Mouse (Mus musculus): Measurements from ENCODE around the gene Rsf1.

Gene Rsf1

DNA sequence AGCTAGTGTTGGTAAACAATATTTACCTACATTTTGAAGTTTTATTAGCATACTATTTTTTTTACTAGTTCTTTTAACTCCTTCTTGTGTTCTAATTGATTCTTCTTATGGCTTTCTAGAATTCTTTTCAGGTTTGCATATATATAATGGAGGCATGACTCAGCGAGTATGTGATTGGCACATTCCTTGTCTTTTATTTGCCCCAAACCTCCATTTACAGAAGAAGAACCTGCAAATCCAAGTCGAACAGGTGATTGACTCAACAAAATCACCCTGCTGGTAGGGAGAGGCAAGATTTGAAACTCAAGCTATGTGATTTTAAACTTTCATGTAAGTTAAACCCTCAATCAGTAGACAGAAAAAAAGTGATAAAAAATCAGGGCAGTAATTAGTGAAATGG lies 51.6 kb downstream of the Rsf1 start:
- DNase-seq (ENCODE audit: low spot score) = no peak

DNA sequence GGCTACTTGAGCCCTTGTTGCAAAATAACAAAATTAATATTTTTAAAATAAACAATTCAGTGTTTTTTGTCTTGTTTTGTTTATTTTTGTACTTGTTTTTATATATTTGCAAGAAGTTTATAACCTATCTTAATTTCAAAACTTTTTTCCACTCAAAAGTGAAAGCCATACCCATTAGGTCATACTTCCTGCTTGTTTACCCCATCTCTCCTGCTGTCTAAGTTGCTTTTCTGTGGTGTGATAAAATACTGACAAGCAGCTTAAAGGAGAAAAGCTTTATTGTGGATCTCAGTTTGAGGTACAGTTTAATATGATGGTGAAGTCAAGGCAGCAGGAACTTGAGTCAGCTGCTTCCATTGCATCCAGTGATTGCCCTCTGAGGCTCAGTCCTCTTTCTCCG lies 53.2 kb downstream of the Rsf1 start:
- no peak for DNase-seq (ENCODE audit: low spot score)

DNA sequence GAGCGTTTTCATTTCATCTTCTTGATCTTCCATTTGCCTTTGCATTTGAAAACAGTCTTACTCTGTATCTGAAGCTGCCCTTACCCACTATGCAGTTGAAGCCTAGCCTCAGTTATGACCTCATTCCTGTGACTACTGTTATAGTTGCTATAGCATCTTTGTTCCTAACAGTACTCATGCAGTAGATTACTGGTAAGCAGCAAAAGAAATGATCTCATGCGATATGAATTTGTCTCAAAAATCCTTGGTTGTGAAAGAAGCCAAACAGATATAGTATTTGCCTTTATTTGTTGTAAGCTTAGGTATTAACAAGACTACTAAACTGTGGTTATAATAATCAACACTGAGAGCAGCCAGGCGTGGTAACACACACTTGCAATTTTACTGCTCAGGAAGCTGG lies 65.4 kb downstream of the Rsf1 start:
- no peak for DNase-seq (ENCODE audit: low spot score)

DNA sequence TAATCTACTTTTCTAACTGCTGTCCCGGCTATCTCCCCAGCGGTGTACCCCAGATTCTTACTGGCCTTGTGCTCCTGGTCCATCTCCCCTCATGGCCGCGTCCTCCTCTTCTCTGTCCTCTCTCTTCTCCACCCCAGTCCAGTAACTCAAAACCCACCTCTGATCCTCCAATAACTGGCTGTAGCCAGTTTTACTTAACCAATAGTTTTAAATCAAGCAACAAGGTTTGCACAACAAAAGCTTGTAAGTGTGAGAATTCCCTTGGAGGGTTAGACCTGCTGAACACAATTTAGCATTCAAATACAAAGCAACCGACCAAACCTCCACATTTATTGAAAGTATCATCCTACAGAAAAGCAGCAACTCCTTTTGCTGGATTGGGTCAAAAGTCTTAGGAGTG lies 68.0 kb downstream of the Rsf1 start:
- DNase-seq (ENCODE audit: low spot score) = no peak

DNA sequence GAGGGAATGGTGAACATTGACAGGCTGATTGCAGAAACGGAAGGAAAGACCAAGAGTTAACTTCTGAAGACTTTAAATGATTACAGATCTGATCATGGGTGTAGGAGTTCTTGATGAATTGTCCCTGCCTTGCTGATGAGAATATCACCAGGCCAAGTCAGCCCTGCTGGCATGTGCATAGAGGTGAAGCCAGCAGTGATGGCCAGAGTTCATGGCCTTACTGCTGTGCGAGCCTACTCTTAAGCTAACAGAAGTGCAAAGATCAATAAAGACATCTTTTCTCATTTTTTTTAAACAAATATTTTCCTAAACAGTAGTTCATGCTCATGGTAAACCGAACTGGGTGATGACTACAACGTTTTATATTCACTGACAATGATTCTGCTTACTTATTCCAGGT lies 71.0 kb downstream of the Rsf1 start:
- no peak for DNase-seq (ENCODE audit: low spot score)

DNA sequence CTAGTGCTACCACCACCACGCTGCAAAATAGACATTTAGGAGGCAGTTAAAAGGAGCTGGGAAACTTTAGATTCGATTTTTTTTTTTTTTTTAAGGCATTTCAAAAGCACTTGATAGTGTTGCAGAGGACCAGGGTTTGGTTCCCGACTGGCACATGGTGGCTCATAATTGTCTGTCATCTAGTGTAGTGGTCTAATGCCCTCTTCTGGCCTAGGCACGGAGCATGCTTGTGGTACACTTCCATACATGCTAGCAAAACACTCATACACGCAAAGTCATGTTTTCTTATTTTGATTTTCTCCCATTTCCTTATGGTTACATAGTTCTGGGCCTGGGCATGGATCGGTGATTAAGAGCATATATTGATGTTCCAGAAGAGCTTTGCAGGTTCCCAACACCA lies 76.5 kb downstream of the Rsf1 start:
- DNase-seq (ENCODE audit: low spot score) = no peak

DNA sequence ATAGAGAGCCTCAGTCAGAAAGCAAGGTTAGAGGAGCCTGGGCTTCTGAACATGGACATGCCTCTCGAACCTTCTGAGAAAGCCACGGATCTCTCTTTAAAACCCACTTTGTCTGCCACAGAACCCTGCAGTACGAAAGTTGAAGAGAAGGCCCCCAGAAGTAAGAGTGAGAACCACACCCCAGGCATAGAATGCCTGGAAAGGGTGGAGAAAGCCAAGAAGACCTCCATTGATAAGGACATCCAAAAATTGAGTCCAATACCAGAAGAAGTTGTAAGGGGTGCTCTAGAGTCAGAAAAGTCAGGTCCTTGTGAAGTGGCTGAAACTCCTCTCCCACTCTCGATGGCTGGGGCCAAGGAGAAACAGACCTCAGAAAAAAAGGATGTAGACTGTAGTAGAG lies 81.9 kb downstream of the Rsf1 start:
- no peak for DNase-seq (ENCODE audit: low spot score)

DNA sequence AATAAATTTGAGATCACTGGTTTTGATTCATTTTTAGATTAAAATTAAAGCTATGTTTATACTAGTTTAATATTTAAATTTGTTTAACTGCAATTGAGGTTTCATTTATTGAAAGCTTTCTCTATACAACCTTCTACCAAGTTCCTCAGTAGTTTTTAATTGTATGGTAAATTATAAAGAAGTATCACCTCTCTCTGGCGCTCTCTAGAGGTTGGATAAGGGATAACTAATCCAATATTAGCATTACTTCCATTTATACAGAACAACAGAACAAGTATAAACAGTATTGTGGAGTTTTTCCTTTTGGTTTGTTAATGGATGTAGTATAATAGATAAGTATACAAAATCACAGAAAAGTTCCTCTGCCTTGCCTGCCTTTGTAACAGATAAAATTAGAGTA lies 99.5 kb downstream of the Rsf1 start:
- DNase-seq (ENCODE audit: low spot score) = no peak

DNA sequence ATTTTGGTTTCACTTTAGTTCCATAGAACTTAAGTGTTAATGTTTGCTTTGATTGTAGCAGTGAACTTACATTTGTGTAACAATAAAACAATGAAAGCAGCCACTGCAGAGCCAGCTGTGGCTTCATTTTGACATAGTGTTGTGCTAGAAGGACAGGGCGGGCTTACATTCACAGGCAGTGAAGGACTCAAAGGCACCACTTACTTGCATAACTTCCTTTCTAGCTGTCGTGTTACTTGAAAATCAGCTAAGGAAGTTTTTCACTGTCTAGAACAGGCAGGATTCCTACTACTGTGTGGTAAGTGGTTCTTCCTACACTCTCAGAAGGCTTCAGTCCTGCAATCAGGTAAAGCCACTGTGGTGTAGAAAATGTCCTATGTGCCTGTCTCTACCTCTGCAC lies 108.1 kb downstream of the Rsf1 start:
- DNase-seq (ENCODE audit: low spot score) = no peak

DNA sequence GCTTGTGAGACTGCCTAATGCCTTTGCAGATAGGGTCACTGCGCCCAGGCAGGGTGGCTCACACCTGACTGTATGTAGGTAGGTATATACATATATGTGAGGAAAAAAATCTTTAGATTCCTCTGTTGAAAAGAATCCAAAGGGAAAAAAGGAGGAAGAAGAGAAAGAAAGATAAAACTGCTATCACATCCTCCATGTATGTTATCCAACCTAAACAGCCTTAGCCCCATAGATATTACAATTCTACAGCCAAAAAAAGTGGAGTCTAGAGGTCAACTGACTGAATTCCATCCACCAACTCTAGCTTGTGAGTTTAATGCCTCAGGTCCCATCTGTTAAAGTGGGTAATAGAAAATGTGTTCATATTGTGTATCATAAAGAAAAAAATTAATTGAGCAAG lies 115.8 kb downstream of the Rsf1 start:
- DNase-seq (ENCODE audit: low spot score) = no peak

DNA sequence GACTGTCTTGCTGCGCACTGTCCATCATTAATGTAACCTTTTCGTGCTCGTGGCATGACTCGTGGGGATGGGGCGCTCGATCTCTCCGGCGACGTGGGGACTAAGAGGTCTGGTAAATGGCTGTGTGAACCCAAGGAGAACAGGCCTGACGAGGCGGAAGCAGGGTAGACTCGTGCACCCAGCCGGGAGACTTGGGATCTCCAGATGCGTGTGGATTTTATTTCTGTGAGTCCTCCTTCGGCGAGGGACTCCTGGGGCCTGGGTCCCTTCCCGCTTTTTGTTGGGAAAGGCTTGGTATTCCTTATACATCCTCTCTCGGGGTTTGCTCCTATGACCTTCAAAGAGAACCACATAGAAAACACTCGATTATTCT lies 116.4 kb downstream of the Rsf1 start:
- no peak for DNase-seq (ENCODE audit: low spot score)

DNA sequence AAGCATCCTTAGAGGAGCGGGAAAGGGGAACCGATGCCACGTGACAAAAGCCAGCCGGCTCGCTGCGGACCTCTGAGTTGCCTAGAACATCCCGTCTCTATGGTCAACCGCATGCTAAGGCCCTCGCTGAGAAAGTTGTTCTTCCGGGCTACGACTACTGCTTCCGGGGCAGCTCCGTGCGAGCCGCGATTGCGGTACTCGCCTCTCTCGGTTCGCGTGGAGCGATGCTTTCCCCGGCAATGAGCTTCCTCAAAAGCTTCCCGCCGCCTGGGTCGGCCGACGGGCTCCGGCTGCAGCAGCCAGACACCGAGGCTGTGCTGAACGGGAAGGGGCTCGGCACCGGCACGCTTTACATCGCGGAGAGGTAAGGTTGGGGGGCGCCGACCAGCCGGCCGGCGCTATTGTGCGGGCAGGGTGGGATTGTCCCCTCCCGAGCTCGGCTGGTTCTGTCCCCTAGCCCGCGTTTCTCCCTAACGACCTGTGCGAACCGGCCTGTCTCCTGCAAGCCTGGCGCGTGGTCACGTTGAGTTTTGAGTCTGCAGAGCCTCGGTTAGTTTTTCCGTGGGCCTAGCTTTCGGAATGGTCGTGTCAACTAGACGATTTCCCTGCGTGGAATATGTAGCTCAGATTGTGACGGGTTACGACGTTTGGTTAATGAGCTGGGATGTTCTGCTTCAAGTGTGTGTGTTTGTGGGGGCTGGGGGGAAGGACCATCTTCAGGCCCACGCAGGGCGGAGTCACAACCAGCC lies 117.0 kb downstream of the Rsf1 start, which contains the start of gene Clns1a:
Gene Clns1a (plus strand): TSS at position 129 of the 749 bp plus-strand sequence.
- DNase-seq (ENCODE audit: low spot score) = peak; percentile 64

DNA sequence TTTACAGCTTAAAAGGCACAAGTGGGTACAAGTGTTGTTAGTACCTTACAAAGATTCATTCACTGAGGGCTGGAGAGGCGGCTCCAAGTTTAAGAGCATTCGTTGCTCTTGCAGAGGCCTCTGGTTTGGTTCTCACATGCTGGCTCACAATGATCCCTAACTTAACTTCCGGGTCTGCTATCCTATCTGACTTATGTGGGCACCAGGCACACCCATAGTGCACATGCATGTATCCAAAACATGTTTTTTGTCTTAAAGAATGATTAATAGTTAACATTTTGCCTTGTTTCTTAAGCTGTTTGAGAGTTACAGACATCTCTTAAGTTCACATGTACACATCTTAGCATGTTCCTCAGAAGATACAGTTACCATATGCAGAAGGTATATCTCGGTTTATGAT lies 120.5 kb downstream of the Rsf1 start:
- DNase-seq (ENCODE audit: low spot score) = no peak

DNA sequence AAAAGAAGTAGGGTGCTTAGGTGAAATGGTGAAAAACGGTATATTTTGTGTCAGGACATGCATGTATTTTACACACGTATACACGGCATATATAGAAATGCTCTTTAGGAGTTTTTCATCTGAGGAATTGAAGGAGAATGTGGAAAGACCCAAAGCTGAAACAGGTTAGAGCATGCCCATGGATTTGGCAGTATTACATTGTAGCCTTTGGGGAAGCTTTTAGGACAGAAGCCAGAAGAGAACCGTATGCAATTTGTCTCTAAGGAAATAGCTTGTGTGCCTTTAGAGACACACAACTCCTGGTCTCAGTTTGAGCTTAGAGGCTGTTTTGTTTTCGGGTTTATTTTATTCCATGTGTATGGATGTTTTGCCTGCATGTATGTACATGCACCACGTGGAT lies 121.4 kb downstream of the Rsf1 start:
- no peak for DNase-seq (ENCODE audit: low spot score)

DNA sequence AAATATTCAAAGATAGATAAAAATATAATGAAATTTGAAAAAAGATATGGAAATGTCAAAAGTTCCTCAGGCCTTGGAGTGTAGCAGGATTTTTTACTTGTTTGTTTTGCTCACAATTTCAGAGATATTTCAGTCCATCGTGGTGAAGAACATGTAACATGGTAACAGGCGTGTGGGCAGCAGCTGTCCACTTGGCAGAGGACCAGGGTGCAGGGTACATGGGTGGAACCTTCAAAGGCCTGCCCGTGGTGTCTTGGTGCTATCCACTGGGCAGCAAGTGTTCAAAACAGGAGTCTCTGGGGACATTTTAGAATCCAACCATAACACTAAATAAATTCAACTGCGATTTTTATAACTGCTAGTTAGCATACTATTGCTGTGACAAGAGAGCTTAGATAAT lies 127.4 kb downstream of the Rsf1 start:
- no peak for DNase-seq (ENCODE audit: low spot score)

DNA sequence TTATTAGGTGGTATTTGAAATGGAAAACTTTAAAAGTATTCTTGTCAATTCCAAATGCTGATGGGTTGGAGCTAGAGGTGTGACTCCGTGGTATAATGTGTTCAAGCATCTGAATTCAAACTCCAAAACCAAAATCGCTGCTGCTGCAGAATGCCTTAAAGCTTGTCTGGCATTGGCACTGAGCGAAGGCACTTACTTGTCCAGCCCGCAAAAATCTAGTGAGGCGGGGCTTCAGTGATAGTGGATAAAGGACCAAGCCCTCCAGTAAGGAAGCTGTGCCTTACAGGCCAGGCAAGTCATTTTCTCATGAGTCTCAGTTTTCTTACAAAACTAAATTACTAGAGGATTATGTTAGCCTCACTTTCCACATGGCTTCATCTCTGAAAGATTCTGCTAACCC lies 128.1 kb downstream of the Rsf1 start:
- DNase-seq (ENCODE audit: low spot score) = no peak

DNA sequence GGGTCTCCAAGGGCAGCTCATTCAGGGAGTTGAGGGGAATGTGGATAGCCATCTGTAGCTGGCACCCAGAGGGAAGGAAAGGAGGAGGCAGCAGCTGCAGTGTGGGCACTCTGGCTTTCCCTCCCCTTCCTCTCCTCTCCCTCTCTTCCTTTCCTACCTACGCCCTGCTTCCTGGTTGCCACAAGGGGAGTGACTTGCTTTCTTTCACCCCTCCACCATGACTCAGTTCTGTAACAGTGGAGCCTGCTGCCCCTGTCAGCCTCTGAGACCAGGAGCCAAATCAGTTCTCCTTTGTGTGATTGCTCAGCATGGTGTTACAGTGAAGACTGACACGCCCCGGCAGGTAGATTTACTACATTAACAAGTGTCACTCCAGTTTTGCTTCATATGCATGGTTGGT lies 129.5 kb downstream of the Rsf1 start:
- no peak for DNase-seq (ENCODE audit: low spot score)

DNA sequence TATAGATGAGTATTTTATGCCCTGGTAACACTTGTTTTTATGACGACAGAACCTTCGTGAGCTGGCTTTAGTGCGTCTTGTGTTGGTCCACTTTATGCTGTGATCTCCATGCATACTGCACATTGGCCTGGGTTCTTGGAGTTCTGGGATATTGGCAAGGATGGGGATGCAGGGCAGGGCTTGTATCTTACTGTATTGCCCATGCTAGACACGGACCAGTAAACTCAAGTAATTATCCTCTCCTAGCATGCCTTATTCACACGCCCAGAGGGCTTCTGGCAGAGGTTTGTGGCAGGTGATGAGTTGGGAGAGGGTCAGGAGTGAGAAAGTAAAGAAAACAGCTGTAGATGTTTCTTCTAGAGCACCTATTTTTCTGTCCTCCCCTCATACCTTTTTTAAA lies 135.0 kb downstream of the Rsf1 start:
- DNase-seq (ENCODE audit: low spot score) = no peak

DNA sequence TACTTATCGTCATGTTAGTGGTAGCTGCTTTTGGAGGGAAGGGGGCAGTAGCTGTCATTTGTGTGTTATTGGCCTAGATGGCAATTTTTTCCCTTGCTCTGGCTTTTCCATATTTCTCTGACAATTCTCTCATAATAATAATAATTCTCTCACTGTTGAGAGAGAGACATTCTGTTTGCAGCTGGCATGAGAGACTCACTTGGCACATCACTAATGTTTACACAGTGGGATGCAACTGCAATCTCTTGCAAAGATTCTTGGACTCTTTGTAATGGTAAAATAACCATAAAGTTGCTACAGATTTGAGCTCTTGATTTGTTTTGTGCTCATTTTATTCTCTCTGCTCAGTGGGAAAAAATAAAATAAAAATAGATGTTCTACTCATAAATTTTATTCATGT lies 137.6 kb downstream of the Rsf1 start:
- no peak for DNase-seq (ENCODE audit: low spot score)

DNA sequence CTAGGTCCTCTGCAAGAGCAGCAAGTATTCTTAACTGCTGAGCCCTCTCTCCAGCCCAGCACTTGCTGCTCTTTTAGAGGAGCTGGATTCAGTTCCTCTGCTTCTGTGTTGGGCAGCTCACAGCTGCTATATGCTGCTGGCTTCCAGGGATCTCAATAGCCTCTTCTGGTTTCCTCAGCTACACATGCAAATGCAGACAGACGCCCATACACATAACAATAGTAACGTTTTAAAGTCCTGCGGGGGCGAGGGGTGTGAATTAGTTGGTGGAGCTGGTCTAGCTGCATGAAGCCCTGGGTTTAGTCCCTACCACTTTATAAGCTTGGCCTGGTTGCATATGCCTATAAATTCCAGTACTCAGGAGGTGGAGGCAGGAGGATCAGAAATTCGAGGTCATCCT lies 139.4 kb downstream of the Rsf1 start:
- no peak for DNase-seq (ENCODE audit: low spot score)

DNA sequence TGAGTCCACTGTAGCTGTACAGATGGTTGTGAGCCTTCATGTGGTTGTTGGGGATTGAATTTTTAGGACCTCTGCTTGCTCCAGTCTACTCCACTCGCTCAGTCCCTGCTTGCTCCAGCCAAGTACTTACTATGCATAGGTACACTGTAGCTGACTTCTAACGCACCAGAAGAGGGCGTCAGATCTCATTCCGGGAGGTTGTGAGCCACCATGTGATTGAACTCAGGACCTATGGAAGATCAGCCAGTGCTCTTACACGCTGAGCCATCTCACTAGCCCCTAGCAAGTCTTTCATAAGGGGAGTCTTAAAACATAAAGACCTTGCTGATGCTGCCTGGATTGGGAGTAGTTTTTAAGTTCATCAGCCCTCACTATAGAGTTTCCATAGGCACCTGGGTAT lies 140.4 kb downstream of the Rsf1 start:
- no peak for DNase-seq (ENCODE audit: low spot score)

DNA sequence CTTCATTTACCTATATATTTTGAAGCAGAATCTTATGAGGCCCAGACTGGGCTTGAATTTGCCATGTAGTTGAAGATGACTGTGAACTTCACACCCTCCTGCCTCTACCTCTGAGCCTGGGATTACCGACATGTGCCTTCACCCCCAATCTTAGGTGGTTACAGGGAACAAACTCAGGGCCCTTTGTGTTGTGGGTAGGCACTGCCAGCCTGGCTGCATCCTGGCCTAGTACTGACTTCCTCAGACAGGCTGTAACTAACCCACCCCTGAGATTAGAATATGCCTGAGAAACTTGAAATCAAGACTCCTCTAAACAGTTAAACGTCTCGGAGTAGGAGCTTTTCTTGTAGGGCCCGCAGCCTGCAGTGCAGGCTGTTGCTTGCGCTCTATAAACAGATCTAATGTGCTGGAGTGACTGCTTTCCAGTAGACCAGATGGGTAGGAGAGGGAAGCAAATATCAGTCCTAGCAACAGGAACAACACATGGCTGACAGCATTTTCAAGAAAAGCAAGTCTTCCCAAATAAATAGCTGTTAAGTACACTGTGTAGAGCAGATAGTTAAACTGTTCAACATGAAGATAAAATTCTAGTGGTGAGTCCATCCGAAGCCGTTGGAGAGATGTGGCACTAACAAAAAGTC lies 142.7 kb downstream of the Rsf1 start:
- no peak for DNase-seq (ENCODE audit: low spot score)

DNA sequence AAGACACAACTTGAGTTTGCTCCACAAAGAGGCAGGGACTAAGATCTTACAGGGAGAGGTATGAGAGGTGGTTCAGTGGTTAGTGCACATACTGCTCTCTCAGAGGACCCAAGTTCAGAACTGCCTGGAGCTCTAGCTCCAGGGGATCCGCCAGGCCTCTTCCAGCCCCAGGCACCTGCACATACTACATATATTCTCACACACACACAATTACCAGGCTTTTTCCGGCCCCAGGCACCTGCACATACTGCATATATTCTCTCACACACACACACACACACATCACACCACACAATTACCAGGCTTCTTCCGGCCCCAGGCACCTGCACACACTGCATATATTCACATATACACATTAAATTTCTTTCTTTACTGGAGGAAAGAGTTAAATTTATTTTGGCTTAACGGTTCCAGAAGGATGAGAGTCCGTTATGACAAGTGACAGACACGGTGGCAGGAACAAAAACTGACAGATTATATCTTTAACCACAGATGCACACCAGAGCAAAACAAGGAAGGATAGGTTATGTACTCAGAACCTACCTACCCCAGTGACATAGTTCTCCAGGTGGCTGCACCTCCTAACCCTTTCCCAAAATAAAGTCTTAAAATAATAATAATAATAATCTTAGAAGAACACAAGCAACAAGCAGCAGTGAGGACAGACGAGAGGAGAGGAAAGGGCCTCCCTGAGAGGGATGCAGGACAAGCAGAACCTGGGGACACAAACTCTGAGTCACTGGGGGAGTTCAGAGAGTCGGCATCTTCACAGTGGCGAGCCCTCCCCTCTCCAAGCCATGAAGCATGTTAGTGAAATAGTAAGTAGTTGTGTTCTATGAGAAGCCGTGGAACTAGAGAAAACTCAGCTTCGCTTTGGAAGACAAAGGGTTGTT lies 144.2 kb downstream of the Rsf1 start:
- no peak for DNase-seq (ENCODE audit: low spot score)
